Mouse (Mus musculus): ENCODE results near the gene Hoxd9.

Gene Hoxd9

GRCm38 (mm10) chr2:74698201-74699052 lies 900 bp downstream of the Hoxd9 start:
- DNase-seq (ENCODE audit: low spot score) = no peak

GRCm38 (mm10) chr2:74699053-74699430 lies 1.5 kb downstream of the Hoxd9 start:
- no peak for DNase-seq (ENCODE audit: low spot score)

- DNase-seq (ENCODE audit: low spot score) = no peak
Measured at GRCm38 (mm10) chr2:74699664-74700545, 2.4 kb downstream of the Hoxd9 start.

GRCm38 (mm10) chr2:74700546-74701112 lies 3.1 kb downstream of the Hoxd9 start:
- no peak for DNase-seq (ENCODE audit: low spot score)

DNA sequence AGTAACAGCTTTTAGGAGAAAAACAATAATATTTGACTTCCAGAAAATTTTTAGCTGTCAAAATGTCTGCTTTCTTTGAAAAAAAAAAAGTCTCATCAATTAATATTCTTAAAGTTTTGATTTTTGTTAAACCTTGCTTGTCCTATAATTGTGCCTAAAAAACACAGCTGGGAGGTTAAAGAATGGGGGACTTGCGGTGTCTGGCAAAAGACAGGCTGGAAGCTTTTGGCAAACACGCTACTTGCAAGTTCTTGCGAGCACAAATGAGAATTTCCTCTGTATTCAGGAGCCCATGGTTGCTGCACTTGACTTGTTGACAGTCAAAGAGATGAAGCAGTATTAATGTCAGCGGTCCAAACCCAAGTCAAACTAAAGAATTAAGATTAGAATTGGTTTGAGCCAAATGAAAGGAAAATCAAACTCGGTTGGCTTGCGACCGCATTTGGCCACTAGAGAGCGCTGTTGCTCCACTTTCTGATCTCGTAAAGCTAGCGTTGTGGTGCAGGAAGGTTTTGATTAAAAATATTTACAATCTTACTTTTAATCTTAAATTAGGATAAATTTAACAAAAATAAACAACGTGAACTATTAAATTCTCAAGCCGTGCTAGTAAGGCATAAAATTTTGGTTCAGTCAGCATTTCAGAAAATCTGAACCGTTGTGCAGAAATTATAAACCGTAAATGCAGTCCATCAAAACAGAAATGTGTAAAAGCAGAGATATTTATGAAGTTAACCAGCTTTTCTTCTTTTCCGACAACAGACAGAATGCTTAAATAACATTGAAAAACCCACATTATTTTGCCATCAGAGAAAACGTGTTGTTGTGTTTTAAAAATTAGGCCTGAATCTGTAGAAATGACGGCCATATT lies 4.7 kb downstream of the Hoxd9 start:
- peak; percentile 65 for DNase-seq (ENCODE audit: low spot score)

- no peak for DNase-seq (ENCODE audit: low spot score)
Measured at GRCm38 (mm10) chr2:74702820-74703219, 5.3 kb downstream of the Hoxd9 start.

- no peak for DNase-seq (ENCODE audit: low spot score)
Measured at GRCm38 (mm10) chr2:74703317-74703716, 5.8 kb downstream of the Hoxd9 start.

DNA sequence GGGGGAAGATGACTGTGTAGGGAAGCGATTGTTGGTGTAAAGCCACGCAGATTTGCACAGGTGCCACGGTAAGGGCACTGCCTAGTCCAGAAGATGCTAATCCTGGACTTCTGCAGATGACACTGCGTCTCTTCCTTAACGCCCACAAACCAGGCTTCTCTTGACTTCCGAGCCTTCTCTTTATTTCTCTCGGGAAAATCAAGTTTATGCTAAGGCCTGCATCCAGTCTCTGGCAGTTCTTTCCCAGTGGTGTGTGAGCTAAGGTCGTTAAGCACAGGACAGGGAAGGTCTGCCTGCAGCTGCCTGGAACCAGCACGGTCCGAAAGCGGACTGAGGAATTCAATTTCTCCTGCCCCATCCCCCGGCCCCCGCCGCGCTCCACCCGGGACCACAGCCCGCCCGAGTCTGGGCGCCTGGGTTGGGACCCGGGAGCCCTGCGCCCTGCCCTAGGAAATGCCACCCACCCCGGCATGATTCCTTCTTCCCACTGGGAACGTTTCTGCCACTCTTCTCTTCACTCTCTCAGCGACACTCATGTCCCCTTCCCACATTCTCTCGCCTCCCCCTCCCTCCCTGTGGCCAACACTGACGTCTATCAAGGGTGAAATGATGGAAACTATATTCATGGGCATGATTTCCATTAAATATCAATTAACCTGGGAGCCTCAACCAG lies 6.3 kb downstream of the Hoxd9 start:
- no peak for DNase-seq (ENCODE audit: low spot score)

GRCm38 (mm10) chr2:74704393-74704998 lies 7.0 kb downstream of the Hoxd9 start, which contains the start of gene Hoxd8:
Gene Hoxd8 (plus strand): TSS chr2:74704615.
- no peak for DNase-seq (ENCODE audit: low spot score)

- no peak for DNase-seq (ENCODE audit: low spot score)
Measured at GRCm38 (mm10) chr2:74704999-74705466, 7.5 kb downstream of the Hoxd9 start.

GRCm38 (mm10) chr2:74705467-74706089 lies 8.1 kb downstream of the Hoxd9 start:
- no peak for DNase-seq (ENCODE audit: low spot score)

DNA sequence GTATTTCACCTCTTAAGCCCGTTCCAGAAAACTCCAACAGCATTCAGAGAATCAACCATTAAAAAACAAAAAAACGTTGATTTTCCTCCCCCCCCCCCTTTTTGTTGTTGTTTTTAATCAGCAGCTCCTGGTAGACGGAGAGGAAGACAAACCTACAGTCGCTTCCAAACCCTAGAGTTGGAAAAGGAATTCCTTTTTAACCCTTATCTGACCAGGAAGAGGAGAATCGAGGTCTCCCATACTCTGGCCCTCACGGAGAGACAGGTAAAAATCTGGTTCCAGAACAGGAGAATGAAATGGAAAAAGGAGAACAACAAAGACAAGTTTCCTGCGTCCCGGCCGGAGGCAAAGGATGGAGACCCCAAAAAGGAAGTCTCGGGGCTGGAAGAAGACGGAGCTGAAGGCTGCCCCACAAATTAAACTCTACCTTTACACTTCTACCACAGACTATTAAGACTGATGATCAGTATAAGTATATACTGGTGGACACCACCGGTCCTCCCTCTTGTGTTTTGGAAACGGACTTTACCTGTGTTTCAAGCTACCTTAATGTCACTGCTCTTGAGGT lies 8.9 kb downstream of the Hoxd9 start:
- no peak for DNase-seq (ENCODE audit: low spot score)

GRCm38 (mm10) chr2:74707599-74707998 lies 10.1 kb downstream of the Hoxd9 start:
- DNase-seq (ENCODE audit: low spot score) = no peak

GRCm38 (mm10) chr2:74708676-74709075 lies 11.1 kb downstream of the Hoxd9 start:
- no peak for DNase-seq (ENCODE audit: low spot score)

DNA sequence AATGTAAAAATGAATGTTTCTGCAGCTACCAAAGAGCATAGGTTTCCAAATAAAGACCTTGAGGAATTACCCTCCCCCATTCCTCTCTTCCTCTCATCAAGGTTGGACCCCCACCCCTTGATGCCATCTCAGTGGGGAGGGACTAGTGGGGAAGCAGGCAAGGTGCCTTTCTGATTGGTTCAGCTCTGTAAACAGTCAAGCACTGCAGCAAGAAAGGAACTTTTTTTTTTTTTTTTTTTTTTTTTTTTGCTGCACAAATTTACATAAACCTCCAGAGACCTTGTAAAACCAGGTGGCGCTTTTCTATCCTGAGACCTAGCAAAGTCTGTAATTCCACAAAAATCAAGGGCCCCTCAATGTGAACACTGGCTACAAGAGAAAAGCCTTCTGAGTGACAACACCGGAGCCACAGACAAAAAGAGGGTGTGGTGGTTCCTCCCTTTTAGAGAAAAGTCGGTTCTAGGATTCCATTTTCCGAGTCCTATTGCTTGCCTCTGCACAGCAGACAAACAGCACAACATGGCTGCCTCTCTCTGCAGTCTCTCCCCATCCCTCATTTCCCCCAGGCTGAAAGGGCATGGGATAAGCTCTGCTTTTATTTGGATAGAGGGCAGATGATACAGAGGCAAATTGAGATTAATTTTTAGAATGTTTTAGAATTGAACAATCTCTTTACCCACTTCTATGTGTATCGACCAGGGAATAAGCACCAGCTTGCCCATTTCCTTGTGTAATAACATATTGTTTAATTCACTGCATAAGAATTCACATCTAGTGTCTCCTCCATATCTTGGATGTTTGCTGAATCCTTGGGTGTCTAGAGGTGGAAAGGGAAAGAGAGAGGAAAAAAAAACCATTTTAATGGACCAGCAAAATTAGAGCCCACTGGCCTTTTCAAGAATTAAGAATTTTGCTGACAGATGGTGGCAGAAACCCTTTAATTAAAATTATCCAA lies 12.2 kb downstream of the Hoxd9 start:
- DNase-seq (ENCODE audit: low spot score) = no peak

- no peak for DNase-seq (ENCODE audit: low spot score)
Measured at GRCm38 (mm10) chr2:74710929-74711543, 13.5 kb downstream of the Hoxd9 start.

GRCm38 (mm10) chr2:74711721-74712621 lies 14.4 kb downstream of the Hoxd9 start, which contains the start of the genes Hoxd3 and Hoxd4:
Gene Hoxd3 (plus strand): TSS chr2:74711927.
Gene Hoxd4 (plus strand): TSS chr2:74711929.
- DNase-seq (ENCODE audit: low spot score) = no peak
